Mouse (Mus musculus): ENCODE results near the gene Catsperd. TPM values are rescaled to one million over a fixed set of nuclear protein-coding genes. Genes with fewer than 3 reads are reported as not detected.

The Catsperd gene
- polyA plus RNA-seq, 1 experiment: 1.2 TPM

GRCm38 (mm10) chr17:56592553-56592952 is 35.4 kb upstream of the Catsperd start:
- no peak overlapping the region for H3K27ac ChIP-seq (ENCODE audit: insufficient read depth, low read length)
- DNase-seq: no peak
- TF ChIP-seq CTCF (IDR thresholded peaks at IDR 0.05; ENCODE audit: borderline replicate concordance, insufficient read depth, low read depth, low read length) (no peak), POLR2A (IDR thresholded peaks at IDR 0.05; ENCODE audit: borderline replicate concordance, insufficient read depth, low read length) (no peak)
- no peak overlapping the region for H3K4me3 ChIP-seq (replicated peaks; ENCODE audit: insufficient read depth, low read depth, low read length)
- H3K4me1 ChIP-seq (ENCODE audit: control insufficient read depth, insufficient read depth, low read length): peaks cover 33% of the 10 kb centered on the region
- H3K27me3 ChIP-seq (ENCODE audit: control insufficient read depth, insufficient read depth, low read length): no peaks in the 10 kb centered on the region

DNA sequence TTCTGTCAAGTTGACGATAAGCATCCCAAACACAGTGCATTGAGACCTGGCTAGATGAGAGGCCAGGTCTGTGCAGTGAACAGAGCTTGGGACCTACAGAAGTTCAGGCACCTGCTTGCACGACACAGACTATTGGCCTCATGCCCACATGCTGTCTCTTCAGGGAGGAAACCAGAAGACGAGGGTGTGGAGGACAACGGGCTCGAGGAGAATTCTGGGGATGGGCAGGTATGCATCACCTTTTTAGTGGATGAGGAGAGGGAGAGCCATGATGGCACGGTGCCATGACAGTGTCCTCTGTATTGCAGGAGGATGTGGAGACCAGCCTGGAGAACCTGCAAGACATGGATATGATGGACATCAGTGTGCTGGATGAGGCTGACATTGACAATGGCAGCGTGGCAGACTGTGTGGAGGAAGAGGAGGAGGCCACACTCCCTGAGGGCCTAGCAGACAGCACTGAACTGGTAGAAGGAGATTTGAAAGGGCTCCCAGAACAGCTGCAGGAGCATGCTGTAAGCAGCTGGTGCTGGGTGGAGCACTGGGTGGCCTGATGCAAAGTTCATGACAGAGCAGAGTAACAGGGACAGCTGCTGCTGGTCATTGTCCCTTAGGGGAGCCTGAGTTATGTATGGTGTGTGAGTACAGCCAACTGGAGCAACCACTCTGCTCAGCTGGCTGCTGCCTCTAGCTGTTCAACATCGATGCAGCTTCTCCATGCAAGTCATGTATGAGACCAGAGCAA is 34.2 kb upstream of the Catsperd start:
- H3K27me3 ChIP-seq (ENCODE audit: control insufficient read depth, insufficient read depth, low read length): no peaks in the 10 kb centered on the region
- TF ChIP-seq POLR2A (IDR thresholded peaks at IDR 0.05; ENCODE audit: borderline replicate concordance, insufficient read depth, low read length) (no peak), CTCF (IDR thresholded peaks at IDR 0.05; ENCODE audit: borderline replicate concordance, insufficient read depth, low read depth, low read length) (no peak)
- no peak overlapping the region for H3K27ac ChIP-seq (ENCODE audit: insufficient read depth, low read length)
- DNase-seq: peak in 1 of 2 experiments; percentile 50
- WGBS: 24% methylated on average over 8 of the region's 8 CpGs
- peaks cover 26% of the 10 kb centered on the region for H3K4me1 ChIP-seq (ENCODE audit: control insufficient read depth, insufficient read depth, low read length)
- H3K4me3 ChIP-seq (replicated peaks; ENCODE audit: insufficient read depth, low read depth, low read length): no peak overlapping the region

- no peak overlapping the region for H3K4me3 ChIP-seq (replicated peaks; ENCODE audit: insufficient read depth, low read depth, low read length)
- 53% methylated on average over 28 of the region's 28 CpGs for WGBS
- DNase-seq: peak; percentile 65 to 70
- no peaks in the 10 kb centered on the region for H3K27me3 ChIP-seq (ENCODE audit: control insufficient read depth, insufficient read depth, low read length)
- peaks cover 24% of the 10 kb centered on the region for H3K4me1 ChIP-seq (ENCODE audit: control insufficient read depth, insufficient read depth, low read length)
- TF ChIP-seq CTCF (IDR thresholded peaks at IDR 0.05; ENCODE audit: borderline replicate concordance, insufficient read depth, low read depth, low read length) (no peak), POLR2A (IDR thresholded peaks at IDR 0.05; ENCODE audit: borderline replicate concordance, insufficient read depth, low read length) (no peak)
- peak overlapping the region; percentile 30 for H3K27ac ChIP-seq (ENCODE audit: insufficient read depth, low read length)
Measured at GRCm38 (mm10) chr17:56603186-56604069, 24.5 kb upstream of the Catsperd start.

DNA sequence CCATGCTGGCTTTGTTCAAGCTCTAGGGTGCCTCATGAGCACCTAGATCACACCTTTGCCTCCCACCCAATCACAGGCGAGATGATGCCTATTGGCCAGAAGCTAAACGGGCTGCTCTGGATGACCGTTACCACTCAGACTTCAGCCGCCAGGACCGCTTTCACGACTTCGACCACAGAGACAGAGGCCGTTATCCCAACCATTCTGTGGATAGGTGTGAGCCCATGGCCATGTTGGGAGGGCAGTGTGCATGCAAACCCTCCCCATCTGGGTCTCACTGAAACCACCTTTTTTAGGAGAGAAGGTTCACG is 23.9 kb upstream of the Catsperd start:
- 82% methylated on average over 9 of the region's 9 CpGs for WGBS
- Histone ChIP-seq H3K27ac (ENCODE audit: insufficient read depth, low read length) (peak overlapping the region; percentile 30; the same call in 1 of the 2 replicates), H3K4me1 (ENCODE audit: control insufficient read depth, insufficient read depth, low read length) (peaks cover 24% of the 10 kb centered on the region), H3K4me3 (replicated peaks; ENCODE audit: insufficient read depth, low read depth, low read length) (no peak overlapping the region), H3K27me3 (ENCODE audit: control insufficient read depth, insufficient read depth, low read length) (no peaks in the 10 kb centered on the region)
- TF ChIP-seq POLR2A (IDR thresholded peaks at IDR 0.05; ENCODE audit: borderline replicate concordance, insufficient read depth, low read length): no peak
- TF ChIP-seq CTCF (IDR thresholded peaks at IDR 0.05; ENCODE audit: borderline replicate concordance, insufficient read depth, low read depth, low read length): no peak
- DNase-seq: no peak

- DNase-seq: no peak
- H3K27me3 ChIP-seq (ENCODE audit: control insufficient read depth, insufficient read depth, low read length): no peaks in the 10 kb centered on the region
- no peak for TF ChIP-seq POLR2A (IDR thresholded peaks at IDR 0.05; ENCODE audit: borderline replicate concordance, insufficient read depth, low read length)
- no peak for TF ChIP-seq CTCF (IDR thresholded peaks at IDR 0.05; ENCODE audit: borderline replicate concordance, insufficient read depth, low read depth, low read length)
- H3K4me1 ChIP-seq (ENCODE audit: control insufficient read depth, insufficient read depth, low read length): peaks cover 24% of the 10 kb centered on the region
- H3K4me3 ChIP-seq (replicated peaks; ENCODE audit: insufficient read depth, low read depth, low read length): no peak overlapping the region
- WGBS: 84% methylated on average over 3 of the region's 3 CpGs
- no peak overlapping the region for H3K27ac ChIP-seq (ENCODE audit: insufficient read depth, low read length)
Measured at GRCm38 (mm10) chr17:56604422-56604821, 23.5 kb upstream of the Catsperd start.

DNA sequence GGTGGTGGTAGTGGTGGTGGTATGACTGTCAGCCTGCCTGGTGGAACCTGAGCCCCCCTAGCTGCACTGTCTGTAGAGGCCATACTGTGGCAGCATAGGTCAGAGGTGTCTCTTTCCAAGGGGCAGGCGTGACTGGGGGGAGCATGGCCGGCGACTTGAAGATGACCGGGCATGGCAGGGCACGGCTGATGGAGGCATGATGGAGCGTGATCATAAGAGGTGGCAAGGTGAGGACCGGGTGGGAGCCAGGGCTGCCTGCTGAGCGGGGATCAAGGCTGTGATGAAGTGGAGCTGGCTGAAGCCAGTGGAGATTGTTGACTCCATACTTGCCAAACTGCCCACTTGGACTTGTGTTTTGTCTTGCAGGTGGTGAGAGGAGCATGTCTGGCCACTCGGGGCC is 22.5 kb upstream of the Catsperd start:
- DNase-seq: no peak
- WGBS: 60% methylated on average over 9 of the region's 9 CpGs
- Histone ChIP-seq H3K27me3 (ENCODE audit: control insufficient read depth, insufficient read depth, low read length) (no peaks in the 10 kb centered on the region), H3K4me3 (replicated peaks; ENCODE audit: insufficient read depth, low read depth, low read length) (no peak overlapping the region), H3K27ac (ENCODE audit: insufficient read depth, low read length) (no peak overlapping the region), H3K4me1 (ENCODE audit: control insufficient read depth, insufficient read depth, low read length) (peaks cover 24% of the 10 kb centered on the region)
- no peak for TF ChIP-seq POLR2A (IDR thresholded peaks at IDR 0.05; ENCODE audit: borderline replicate concordance, insufficient read depth, low read length)
- TF ChIP-seq CTCF (IDR thresholded peaks at IDR 0.05; ENCODE audit: borderline replicate concordance, insufficient read depth, low read depth, low read length): no peak

DNA sequence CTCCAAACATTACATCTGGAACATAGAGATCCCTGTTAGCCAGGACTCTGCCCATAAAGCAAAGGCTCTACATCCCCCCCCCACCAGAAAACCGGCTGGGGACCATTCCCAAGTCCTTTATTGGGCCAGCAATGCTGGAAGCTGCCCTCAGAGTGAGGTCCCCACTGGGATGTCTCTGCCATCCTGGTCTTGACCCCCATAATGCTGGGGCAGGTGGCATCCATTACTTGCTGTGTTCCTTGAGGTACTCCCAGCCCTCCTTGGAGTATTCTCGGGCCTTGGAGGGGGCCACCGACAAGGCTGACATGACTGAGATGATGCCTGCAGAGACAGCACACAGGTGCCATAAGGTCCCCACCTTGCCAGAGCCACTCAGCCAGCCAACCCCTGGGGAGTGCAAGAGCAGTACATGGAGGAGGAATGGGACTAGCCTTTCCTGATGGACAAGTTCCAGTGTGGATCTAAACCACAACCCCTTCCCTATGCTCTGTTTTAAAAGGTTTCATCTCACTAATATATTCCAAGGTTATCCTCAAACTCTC is 20.4 kb upstream of the Catsperd start:
- WGBS: 28% methylated on average over 3 of the region's 3 CpGs

More for the DNA sequence above, 20.4 kb upstream of the Catsperd start:
- H3K27me3 ChIP-seq (ENCODE audit: control insufficient read depth, insufficient read depth, low read length): no peaks in the 10 kb centered on the region
- H3K4me1 ChIP-seq (ENCODE audit: control insufficient read depth, insufficient read depth, low read length): peaks cover 19% of the 10 kb centered on the region
- no peak for TF ChIP-seq POLR2A (IDR thresholded peaks at IDR 0.05; ENCODE audit: borderline replicate concordance, insufficient read depth, low read length)
- TF ChIP-seq CTCF (IDR thresholded peaks at IDR 0.05; ENCODE audit: borderline replicate concordance, insufficient read depth, low read depth, low read length): no peak
- no peak for DNase-seq
- H3K27ac ChIP-seq (ENCODE audit: insufficient read depth, low read length): no peak overlapping the region
- no peak overlapping the region for H3K4me3 ChIP-seq (replicated peaks; ENCODE audit: insufficient read depth, low read depth, low read length)

Measured in cerebellum, adult 2 months (tissue).